Mouse (Mus musculus) CD4-positive helper T cell, adult 2 months (primary cell): Measurements from ENCODE around the gene Gm45837.
A peak's percentile ranks its signal among the peaks of the same experiment; 100 is the strongest.

Experiments used
- DNase-seq: peaks from one replicate; pipeline ENCODE4 v3.0.0-alpha.2; 2012; ENCODE audit warnings: low read depth, missing footprints, low spot score

The Gm45837 gene

GRCm38 (mm10) chr7:101410267-101410936 lies at the start of gene Gm45837:
Gene Gm45837, plus strand, starts transcription at chr7:101410886.
- DNase-seq, result no peak

- DNase-seq, result no peak
These were observed 49.7 kb upstream of the Gm45837 start for GRCm38 (mm10) chr7:101361021-101361420.

- DNase-seq, result no peak
These were observed 48.9 kb upstream of the Gm45837 start for GRCm38 (mm10) chr7:101361767-101362166.

- no peak for DNase-seq
These were observed 47.9 kb upstream of the Gm45837 start for GRCm38 (mm10) chr7:101362791-101363191.

GRCm38 (mm10) chr7:101363914-101364313 lies 46.8 kb upstream of the Gm45837 start:
- no peak for DNase-seq

- DNase-seq, result no peak
These were observed 42.5 kb upstream of the Gm45837 start for GRCm38 (mm10) chr7:101367901-101368852.

GRCm38 (mm10) chr7:101369666-101370065 lies 41.0 kb upstream of the Gm45837 start:
- no peak for DNase-seq

- no peak for DNase-seq
These were observed 37.6 kb upstream of the Gm45837 start for GRCm38 (mm10) chr7:101373082-101373481.

- DNase-seq, result peak; percentile 75
These were observed 36.5 kb upstream of the Gm45837 start for GRCm38 (mm10) chr7:101374155-101374554.

- DNase-seq, result no peak
These were observed 33.9 kb upstream of the Gm45837 start for GRCm38 (mm10) chr7:101376701-101377340.

- peak; percentile 90 for DNase-seq
These were observed 32.9 kb upstream of the Gm45837 start for GRCm38 (mm10) chr7:101377741-101378262.

- DNase-seq, result no peak
These were observed 32.4 kb upstream of the Gm45837 start for GRCm38 (mm10) chr7:101378285-101378684.

GRCm38 (mm10) chr7:101378796-101379465 lies 31.8 kb upstream of the Gm45837 start:
- DNase-seq, result peak; percentile 17

- no peak for DNase-seq
These were observed 31.0 kb upstream of the Gm45837 start for GRCm38 (mm10) chr7:101379732-101380131.

GRCm38 (mm10) chr7:101381512-101381911 lies 29.2 kb upstream of the Gm45837 start:
- no peak for DNase-seq

- DNase-seq, result no peak
These were observed 28.3 kb upstream of the Gm45837 start for GRCm38 (mm10) chr7:101382378-101382777.

- no peak for DNase-seq
These were observed 26.9 kb upstream of the Gm45837 start for GRCm38 (mm10) chr7:101383756-101384155.

- no peak for DNase-seq
These were observed 25.8 kb upstream of the Gm45837 start for GRCm38 (mm10) chr7:101384931-101385330.

- DNase-seq, result no peak
These were observed 25.4 kb upstream of the Gm45837 start for GRCm38 (mm10) chr7:101385331-101385733.

GRCm38 (mm10) chr7:101385866-101386452 lies 24.7 kb upstream of the Gm45837 start:
- DNase-seq, result no peak

- DNase-seq, result no peak
These were observed 21.4 kb upstream of the Gm45837 start for GRCm38 (mm10) chr7:101389256-101389655.
